Mouse (Mus musculus) olfactory bulb, adult 2 months (tissue): ENCODE results near the gene Utrn. TPM values are rescaled to one million over a fixed set of nuclear protein-coding genes. Genes with fewer than 3 reads are reported as not detected.

Source experiments
- H3K27ac ChIP-seq: fragments of 200-500 bp; 2 replicates; pipeline ENCODE4 v1.5.1; 2012; ENCODE audit warnings: low read depth, low read length; ENCODE audit not compliant: insufficient read depth
- H3K4me1 ChIP-seq: fragments of 200-500 bp; 2 replicates; pipeline ENCODE4 v1.6.1; 2012; ENCODE audit warnings: low read length; ENCODE audit not compliant: control insufficient read depth, insufficient read depth
- H3K4me3 ChIP-seq: fragments of 200-500 bp; 2 replicates; pipeline ENCODE4 v1.5.1; 2012; ENCODE audit warnings: mild to moderate bottlenecking, low read depth, low read length, moderate library complexity; ENCODE audit not compliant: insufficient read depth
- CTCF ChIP-seq: fragments of 200-500 bp; IDR thresholded peaks from 2 replicates; pipeline ENCODE4 v1.5.1; 2012; ENCODE audit warnings: low read depth, mild to moderate bottlenecking, low read length, moderate library complexity; ENCODE audit not compliant: insufficient read depth
- POLR2A ChIP-seq: fragments of 200-500 bp; IDR thresholded peaks from 2 replicates; pipeline ENCODE4 v1.6.1; 2012; ENCODE audit warnings: mild to moderate bottlenecking, low read depth, low read length, moderate library complexity; ENCODE audit not compliant: insufficient read depth
- WGBS: fragments of 180-500 bp; shearing (Covaris S2); methylation state at CpG from one replicate; pipeline ENCODE4 v1.1.7; 2018; 5-methylcytosine and 5-hydroxymethylcytosine counted together
- polyA plus RNA-seq: library from polyadenylated mRNA; stranded (reverse); fragments of >200 nt; gene quantifications from 2 replicates; pipeline ENCODE4 v1.2.4, GENCODE M21; 2012; ENCODE audit warnings: low replicate concordance; ENCODE audit not compliant: missing spikeins, insufficient read depth, insufficient read length

Utrn gene
- polyA plus RNA-seq, 1 experiment, result 80.1 TPM

DNA sequence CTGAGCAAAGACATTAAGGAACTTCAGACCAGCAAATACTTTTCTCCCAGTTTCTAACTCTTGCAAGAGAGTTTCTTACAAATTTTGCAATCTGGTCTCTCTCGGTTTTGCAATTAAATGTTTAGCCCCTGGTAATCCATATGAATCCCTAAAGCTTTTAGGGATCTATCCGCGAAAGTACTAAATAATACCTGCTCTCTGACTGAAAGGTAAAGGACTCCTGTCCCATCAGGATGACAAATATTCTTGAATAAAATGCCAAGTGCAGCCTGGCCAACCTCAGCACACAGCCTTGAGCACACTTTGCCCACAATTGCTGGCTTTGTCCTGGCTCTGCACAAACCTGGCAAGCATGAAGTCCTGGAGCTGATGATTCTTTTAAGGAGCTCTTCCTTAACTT is 41.9 kb downstream of the Utrn start:
- H3K27ac ChIP-seq, result no peak overlapping the region
- H3K4me3 ChIP-seq, result no peak overlapping the region
- 83% methylated on average over 3 of the region's 3 CpGs for WGBS

GRCm38 (mm10) chr10:12826760-12827281 is 42.3 kb downstream of the Utrn start:
- no peak overlapping the region for H3K27ac ChIP-seq

More for the DNA sequence above, 41.9 kb downstream of the Utrn start:
- no peak for TF ChIP-seq POLR2A
- peaks cover 2% of the 10 kb centered on the region; the same call in 1 of the 2 replicates for H3K4me1 ChIP-seq

DNA sequence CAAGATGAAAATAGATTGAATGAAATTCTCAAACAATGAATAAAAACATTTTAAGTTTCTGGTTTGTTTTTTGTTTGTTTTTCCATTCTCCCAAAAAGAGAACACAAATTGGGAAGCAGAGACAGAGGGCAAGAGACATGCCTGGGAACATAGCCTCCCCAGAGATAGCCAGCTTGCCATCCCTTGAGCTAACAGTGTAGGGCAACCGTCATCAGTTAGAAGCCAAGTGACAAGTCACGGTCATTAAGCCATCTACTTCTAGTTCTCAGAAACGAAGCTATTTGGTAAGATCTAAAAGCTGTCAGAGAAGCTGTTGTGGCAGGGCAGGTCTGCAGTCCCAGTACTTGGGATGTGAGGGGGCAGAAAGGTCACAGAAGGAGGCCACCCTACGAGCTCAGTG is 44.8 kb downstream of the Utrn start:
- no peak overlapping the region for H3K4me3 ChIP-seq
- TF ChIP-seq CTCF (no peak), POLR2A (no peak)
- H3K4me1 ChIP-seq, result peaks cover 5% of the 10 kb centered on the region; the same call in 1 of the 2 replicates
- 82% methylated on average over 4 of the region's 4 CpGs for WGBS
- no peak overlapping the region for H3K27ac ChIP-seq

More at GRCm38 (mm10) chr10:12826760-12827281, 42.3 kb downstream of the Utrn start:
- Histone ChIP-seq H3K4me3 (no peak overlapping the region), H3K4me1 (peaks cover 2% of the 10 kb centered on the region; the same call in 1 of the 2 replicates)
- TF ChIP-seq CTCF, result no peak
- TF ChIP-seq POLR2A, result no peak
- WGBS, result 85% methylated on average over 6 of the region's 6 CpGs

DNA sequence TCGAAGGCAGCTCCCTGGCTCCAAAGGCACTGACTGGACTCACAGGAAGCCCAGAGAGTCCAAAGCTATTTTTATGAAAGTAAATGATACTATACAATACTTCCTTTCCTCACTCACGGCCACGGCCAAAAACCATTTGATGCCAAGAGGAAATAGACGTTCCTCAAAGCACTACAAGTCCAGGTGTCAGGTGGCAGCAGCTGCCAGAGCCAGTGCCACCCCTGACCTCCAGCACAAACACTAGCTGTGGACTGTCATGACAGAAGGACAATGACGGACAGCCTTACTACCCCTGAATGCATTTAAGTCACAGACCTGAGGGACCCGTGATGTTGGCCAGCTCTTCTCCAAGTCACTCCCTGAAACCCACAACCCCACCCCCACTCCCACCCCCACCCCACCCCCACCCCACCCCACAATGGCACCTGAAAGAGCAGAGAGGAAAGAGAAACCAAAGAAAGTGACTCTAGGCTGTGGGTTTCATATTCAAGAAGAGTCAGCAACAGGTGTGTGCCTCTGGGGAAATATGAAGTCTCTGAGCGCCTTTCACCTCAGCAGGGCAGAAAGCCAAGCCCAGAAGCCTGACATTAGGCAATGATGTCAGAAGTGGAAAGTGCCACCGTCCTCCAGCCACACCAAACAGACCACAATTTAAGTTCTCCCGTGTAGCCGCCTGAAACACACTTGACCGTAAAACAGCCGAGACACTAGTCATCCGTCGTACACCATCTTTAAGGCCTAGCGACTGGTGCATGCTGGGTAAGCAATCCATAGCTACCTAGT is 45.5 kb downstream of the Utrn start:
- TF ChIP-seq POLR2A, result no peak
- no peak for TF ChIP-seq CTCF
- Histone ChIP-seq H3K4me1 (peaks cover 5% of the 10 kb centered on the region; the same call in 1 of the 2 replicates), H3K27ac (no peak overlapping the region), H3K4me3 (no peak overlapping the region; the same call in 1 of the 2 replicates)
- 90% methylated on average over 15 of the region's 15 CpGs for WGBS

DNA sequence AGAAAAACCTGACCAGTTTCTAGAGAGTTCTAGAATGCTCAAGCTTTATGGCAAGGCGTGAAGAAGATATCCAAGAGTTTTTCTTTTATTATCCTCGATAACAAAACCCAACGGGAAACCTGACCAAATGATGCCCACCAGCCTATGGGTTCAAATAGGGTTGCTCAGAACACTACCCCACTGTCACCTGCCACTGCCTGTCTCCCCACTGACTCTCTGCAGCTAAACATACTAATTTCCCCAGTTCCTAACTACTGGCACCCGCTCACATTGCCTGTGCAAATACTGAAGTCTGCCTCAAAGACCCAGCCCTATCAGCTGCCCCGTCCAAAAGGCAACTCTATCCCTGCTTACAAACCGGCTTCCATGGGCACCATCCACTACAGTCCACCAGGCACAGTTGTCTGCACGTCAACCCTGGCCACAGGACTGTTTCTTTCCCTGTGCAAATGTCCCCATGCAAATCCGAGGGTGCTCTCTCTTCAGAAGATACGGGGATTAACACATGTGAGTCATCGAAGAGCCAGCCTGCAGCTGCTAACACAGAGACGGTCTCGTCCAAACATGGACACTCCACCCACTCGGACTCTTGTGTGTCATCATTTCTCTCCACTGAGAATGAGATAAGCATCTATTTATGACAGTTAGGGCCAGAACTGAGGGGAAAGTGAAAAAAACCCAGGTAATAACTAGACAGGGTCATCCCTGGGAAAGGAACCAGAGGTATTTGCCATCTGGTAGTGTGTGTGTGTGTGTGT is 48.0 kb downstream of the Utrn start:
- 67% methylated on average over 13 of the region's 13 CpGs for WGBS

GRCm38 (mm10) chr10:12817409-12817808 is 51.8 kb downstream of the Utrn start:
- Histone ChIP-seq H3K4me1 (peaks cover 3% of the 10 kb centered on the region; the same call in 1 of the 2 replicates), H3K27ac (no peak overlapping the region), H3K4me3 (no peak overlapping the region)
- 80% methylated on average over 6 of the region's 6 CpGs for WGBS
- no peak for TF ChIP-seq POLR2A
- no peak for TF ChIP-seq CTCF

More for the DNA sequence above, 48.0 kb downstream of the Utrn start:
- TF ChIP-seq POLR2A (no peak), CTCF (no peak)
- Histone ChIP-seq H3K4me3 (no peak overlapping the region), H3K4me1 (peaks cover 5% of the 10 kb centered on the region; the same call in 1 of the 2 replicates), H3K27ac (no peak overlapping the region)

GRCm38 (mm10) chr10:12816530-12816929 is 52.6 kb downstream of the Utrn start:
- H3K27ac ChIP-seq, result no peak overlapping the region
- WGBS, result 93% methylated on average over 6 of the region's 6 CpGs
- peaks cover 3% of the 10 kb centered on the region; the same call in 1 of the 2 replicates for H3K4me1 ChIP-seq
- no peak for TF ChIP-seq CTCF
- no peak for TF ChIP-seq POLR2A
- no peak overlapping the region for H3K4me3 ChIP-seq

GRCm38 (mm10) chr10:12814411-12814810 is 54.8 kb downstream of the Utrn start:
- 95% methylated on average over 7 of the region's 7 CpGs for WGBS
- no peak overlapping the region for H3K4me3 ChIP-seq
- H3K27ac ChIP-seq, result no peak overlapping the region
- no peak for TF ChIP-seq CTCF
- TF ChIP-seq POLR2A, result no peak
- H3K4me1 ChIP-seq, result no peaks in the 10 kb centered on the region

DNA sequence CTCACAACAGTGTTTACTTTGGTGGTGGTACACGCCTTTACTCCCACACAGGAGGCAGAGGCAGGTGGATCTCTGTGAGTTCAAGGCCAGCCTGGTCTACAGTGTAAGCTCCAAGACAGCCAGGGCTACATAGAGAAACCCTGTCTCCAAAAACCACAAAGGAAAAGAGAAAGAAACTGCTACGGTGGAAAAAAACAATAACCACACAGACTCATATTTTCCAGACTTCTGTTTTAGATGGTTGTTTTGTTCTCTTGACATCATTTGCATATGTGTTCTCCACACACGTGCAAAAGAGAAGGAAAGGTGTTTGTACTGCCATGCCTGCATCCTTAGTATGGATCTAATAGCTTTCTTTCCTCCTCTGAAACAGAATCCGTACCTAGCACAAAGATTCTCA is 55.3 kb downstream of the Utrn start:
- 80% methylated on average over 4 of the region's 4 CpGs for WGBS

More for the DNA sequence above, 55.3 kb downstream of the Utrn start:
- no peak overlapping the region for H3K4me3 ChIP-seq
- TF ChIP-seq POLR2A (no peak), CTCF (no peak)
- H3K4me1 ChIP-seq, result no peaks in the 10 kb centered on the region
- no peak overlapping the region for H3K27ac ChIP-seq
